Mouse (Mus musculus) cortical plate, adult 2 months (tissue): ENCODE measurements at regions not wholly inside any gene's neighbourhood (a gene's known extent, or its start where the extent isn't known, plus 50 kb on each side); places are given as distances from the start of the nearest gene placed in this dataset.

ENCODE experiments used
- CTCF ChIP-seq: fragments of 200-500 bp; IDR thresholded peaks from 2 replicates; pipeline ENCODE4 v1.5.1; 2011; ENCODE audit warnings: mild to moderate bottlenecking, control low read depth, low read length; ENCODE audit not compliant: insufficient read depth; ENCODE audit errors: extremely low read depth
- POLR2A ChIP-seq: fragments of 200-500 bp; IDR thresholded peaks from 2 replicates; pipeline ENCODE4 v1.6.1; 2011; ENCODE audit warnings: mild to moderate bottlenecking, low read length, control low read depth; ENCODE audit not compliant: insufficient read depth; ENCODE audit errors: extremely low read depth

- no peak for TF ChIP-seq CTCF
- TF ChIP-seq POLR2A: no peak
These were observed 61.0 kb upstream of the Sulf2 start for GRCm38 (mm10) chr2:166216512-166216865.
